Mouse (Mus musculus) stomach, embryonic 14.5 days (tissue): Measurements from ENCODE around the gene Dpp10. TPM values are rescaled to one million over a fixed set of nuclear protein-coding genes. Genes with fewer than 3 reads are reported as not detected.

Experiments used
- ATAC-seq: fragments of 200-750 bp; cut with Nextera tagmentation; 2 replicates; pipeline ENCODE4 v1.8.0; 2017; ENCODE audit warnings: low read depth, moderate TSS enrichment; ENCODE audit not compliant: insufficient number of reproducible peaks, insufficient read depth, low FRiP score
- H3K27ac ChIP-seq: fragments of 300-500 bp; sonication (generic); 2 replicates; pipeline ENCODE4 v1.5.1; 2014; ENCODE audit warnings: mild to moderate bottlenecking, low read length, moderate library complexity, mixed read lengths
- H3K27me3 ChIP-seq: fragments of 300-500 bp; sonication (generic); 2 replicates; pipeline ENCODE4 v1.6.1; 2014; ENCODE audit warnings: low read length, control low read depth, mixed read lengths; ENCODE audit not compliant: control insufficient read depth, insufficient read depth
- H3K36me3 ChIP-seq: fragments of 300-500 bp; sonication (generic); 2 replicates; pipeline ENCODE4 v1.6.1; 2014; ENCODE audit warnings: mild to moderate bottlenecking, control low read depth, low read length, moderate library complexity, mixed read lengths; ENCODE audit not compliant: control insufficient read depth, insufficient read depth
- H3K4me1 ChIP-seq: fragments of 300-500 bp; sonication (generic); 2 replicates; pipeline ENCODE4 v1.6.1; 2014; ENCODE audit warnings: low read length, control low read depth, mixed read lengths; ENCODE audit not compliant: control insufficient read depth, insufficient read depth
- H3K4me2 ChIP-seq: fragments of 300-500 bp; sonication (generic); replicated peaks from 2 replicates; pipeline ENCODE4 v1.6.1; 2014; ENCODE audit warnings: low read depth, low read length, control low read depth
- H3K4me3 ChIP-seq: fragments of 300-500 bp; sonication (generic); 2 replicates; pipeline ENCODE4 v1.5.1; 2014; ENCODE audit warnings: low read depth, low read length, control low read depth
- H3K9ac ChIP-seq: fragments of 300-500 bp; sonication (generic); replicated peaks from 2 replicates; pipeline ENCODE4 v1.6.1; 2014; ENCODE audit warnings: low read depth, mild to moderate bottlenecking, control low read depth, low read length, moderate library complexity, mixed read lengths
- H3K9me3 ChIP-seq: fragments of 300-500 bp; sonication (generic); 2 replicates; pipeline ENCODE4 v1.6.1; 2016; ENCODE audit warnings: low read depth, low read length, control low read depth; ENCODE audit not compliant: control insufficient read depth
- WGBS: fragments of 180-500 bp; shearing (Covaris S2); extraction: QIAGEN DNeasy Blood & Tissue Kit; methylation state at CpG from one replicate; pipeline ENCODE4 v1.1.7; 2014; 5-methylcytosine and 5-hydroxymethylcytosine counted together
- polyA plus RNA-seq: library from polyadenylated mRNA; unstranded; fragments of >200 nt; fragmentation: Nextera tagmentation; extraction: Ambion mirVana; gene quantifications from 2 replicates; pipeline ENCODE4 v1.2.1, GENCODE M21; 2014

Dpp10 gene
- polyA plus RNA-seq: 1.7 and 1.9 TPM in 2 replicates

GRCm38 (mm10) chr1:124044925-124045640, at the start of gene Dpp10:
TSS of gene Dpp10 (minus strand) at chr1:124045559.
- H3K36me3 ChIP-seq: no peaks in the 10 kb centered on the region
- no peaks in the 10 kb centered on the region for H3K9me3 ChIP-seq
- H3K4me3 ChIP-seq: peak within 1 kb of the TSS; percentile 41
- H3K4me1 ChIP-seq: no peaks in the 10 kb centered on the region; the same call in 1 of the 2 replicates
- H3K4me2 ChIP-seq: peak within 1 kb of the TSS; percentile 79
- ATAC-seq: peak; percentile 75; the same call in 1 of the 2 replicates
- WGBS: 1% methylated on average over 30 of the region's 38 CpGs
- H3K27me3 ChIP-seq: peaks cover 27% of the 10 kb centered on the region
- no peak within 1 kb of the TSS for H3K27ac ChIP-seq
- H3K9ac ChIP-seq: no peak within 1 kb of the TSS

- Histone ChIP-seq H3K36me3 (no peaks in the 10 kb centered on the region), H3K9me3 (no peaks in the 10 kb centered on the region), H3K4me1 (no peaks in the 10 kb centered on the region; the same call in 1 of the 2 replicates), H3K9ac (no peak overlapping the region), H3K4me3 (no peak overlapping the region), H3K27me3 (peaks cover 22% of the 10 kb centered on the region), H3K4me2 (no peak overlapping the region), H3K27ac (no peak overlapping the region)
- WGBS: 84% methylated on average over 1 of the region's 1 CpGs
- ATAC-seq: no peak
Observed at GRCm38 (mm10) chr1:124048544-124048943, 3.2 kb upstream of the Dpp10 start.

- peak; percentile 51 for ATAC-seq
- peaks cover 27% of the 10 kb centered on the region for H3K27me3 ChIP-seq
- WGBS: 1% methylated on average over 44 of the region's 44 CpGs
Observed at GRCm38 (mm10) chr1:124045761-124046300, 472 bp upstream of the Dpp10 start.

GRCm38 (mm10) chr1:124044161-124044560, 1.2 kb downstream of the Dpp10 start:
- H3K9me3 ChIP-seq: no peaks in the 10 kb centered on the region

More at GRCm38 (mm10) chr1:124045761-124046300, 472 bp upstream of the Dpp10 start:
- Histone ChIP-seq H3K4me1 (no peaks in the 10 kb centered on the region; the same call in 1 of the 2 replicates), H3K9ac (no peak overlapping the region), H3K4me3 (peak overlapping the region; percentile 41), H3K9me3 (no peaks in the 10 kb centered on the region), H3K4me2 (peak overlapping the region; percentile 79), H3K36me3 (no peaks in the 10 kb centered on the region), H3K27ac (no peak overlapping the region)

GRCm38 (mm10) chr1:124043421-124043820, 1.9 kb downstream of the Dpp10 start:
- Histone ChIP-seq H3K9ac (no peak overlapping the region), H3K9me3 (no peaks in the 10 kb centered on the region), H3K27ac (no peak overlapping the region), H3K36me3 (no peaks in the 10 kb centered on the region), H3K4me2 (no peak overlapping the region), H3K27me3 (peaks cover 27% of the 10 kb centered on the region), H3K4me3 (no peak overlapping the region), H3K4me1 (no peaks in the 10 kb centered on the region; the same call in 1 of the 2 replicates)
- no peak for ATAC-seq
- WGBS: 50% methylated on average over 6 of the region's 6 CpGs

More at GRCm38 (mm10) chr1:124044161-124044560, 1.2 kb downstream of the Dpp10 start:
- no peak overlapping the region for H3K9ac ChIP-seq
- ATAC-seq: no peak
- no peaks in the 10 kb centered on the region for H3K36me3 ChIP-seq
- no peak overlapping the region for H3K4me2 ChIP-seq
- H3K27me3 ChIP-seq: peaks cover 27% of the 10 kb centered on the region
- no peak overlapping the region for H3K4me3 ChIP-seq
- 24% methylated on average over 12 of the region's 12 CpGs for WGBS
- H3K27ac ChIP-seq: no peak overlapping the region
- no peaks in the 10 kb centered on the region; the same call in 1 of the 2 replicates for H3K4me1 ChIP-seq

- H3K27me3 ChIP-seq: peaks cover 27% of the 10 kb centered on the region
- H3K4me2 ChIP-seq: no peak overlapping the region
- no peaks in the 10 kb centered on the region for H3K9me3 ChIP-seq
- no peak overlapping the region for H3K4me3 ChIP-seq
- no peak for ATAC-seq
- no peaks in the 10 kb centered on the region for H3K36me3 ChIP-seq
- H3K4me1 ChIP-seq: no peaks in the 10 kb centered on the region; the same call in 1 of the 2 replicates
- H3K9ac ChIP-seq: no peak overlapping the region
- 3% methylated on average over 3 of the region's 3 CpGs for WGBS
- no peak overlapping the region for H3K27ac ChIP-seq
Observed at GRCm38 (mm10) chr1:124041559-124041958, 3.8 kb downstream of the Dpp10 start.

GRCm38 (mm10) chr1:124035306-124035990, 9.9 kb downstream of the Dpp10 start:
- Histone ChIP-seq H3K27ac (no peak overlapping the region), H3K9me3 (no peaks in the 10 kb centered on the region), H3K4me3 (no peak overlapping the region), H3K9ac (no peak overlapping the region), H3K4me2 (no peak overlapping the region), H3K27me3 (no peaks in the 10 kb centered on the region), H3K36me3 (no peaks in the 10 kb centered on the region), H3K4me1 (no peaks in the 10 kb centered on the region)
- no peak for ATAC-seq
- WGBS: 61% methylated on average over 4 of the region's 4 CpGs

GRCm38 (mm10) chr1:124032677-124033076, 12.7 kb downstream of the Dpp10 start:
- H3K9me3 ChIP-seq: no peaks in the 10 kb centered on the region
- H3K4me1 ChIP-seq: no peaks in the 10 kb centered on the region
- no peak overlapping the region for H3K27ac ChIP-seq
- H3K4me2 ChIP-seq: no peak overlapping the region
- H3K4me3 ChIP-seq: no peak overlapping the region
- H3K27me3 ChIP-seq: no peaks in the 10 kb centered on the region
- H3K36me3 ChIP-seq: no peaks in the 10 kb centered on the region
- WGBS: 68% methylated on average over 6 of the region's 6 CpGs
- ATAC-seq: no peak
- H3K9ac ChIP-seq: no peak overlapping the region
